Mouse (Mus musculus) forebrain, postnatal 0 days (tissue): ENCODE measurements at regions not wholly inside any gene's neighbourhood (a gene's known extent, or its start where the extent isn't known, plus 50 kb on each side); places are given as distances from the start of the nearest gene placed in this dataset.
A peak's percentile ranks its signal among the peaks of the same experiment; 100 is the strongest.

ENCODE experiments used
- ATAC-seq: fragments of 200-750 bp; cut with Nextera tagmentation; 2 replicates; pipeline ENCODE4 v1.8.0; 2017; ENCODE audit warnings: mild to moderate bottlenecking, moderate library complexity
- DNase-seq: peaks from one replicate; pipeline ENCODE4 v3.0.0-alpha.2; 2015
- H3K27ac ChIP-seq: fragments of 300-500 bp; sonication (generic); 2 replicates; pipeline ENCODE4 v1.5.1; 2014; ENCODE audit warnings: low read depth, mild to moderate bottlenecking, antibody characterized with exemption, low read length, moderate library complexity, mixed read lengths
- H3K27me3 ChIP-seq: fragments of 300-500 bp; sonication (generic); 2 replicates; pipeline ENCODE4 v1.6.1; 2014; ENCODE audit warnings: mild to moderate bottlenecking, low read length, mixed read lengths; ENCODE audit not compliant: insufficient read depth
- H3K36me3 ChIP-seq: fragments of 300-500 bp; sonication (generic); 2 replicates; pipeline ENCODE4 v1.6.1; 2014; ENCODE audit warnings: mild to moderate bottlenecking, moderate library complexity; ENCODE audit not compliant: insufficient read depth
- H3K4me1 ChIP-seq: fragments of 300-500 bp; sonication (generic); 2 replicates; pipeline ENCODE4 v1.6.1; 2014; ENCODE audit warnings: antibody characterized with exemption; ENCODE audit not compliant: insufficient read depth
- H3K4me2 ChIP-seq: fragments of 300-500 bp; sonication (generic); 2 replicates; pipeline ENCODE4 v1.6.1; 2014; ENCODE audit warnings: low read depth, mild to moderate bottlenecking, moderate library complexity
- H3K4me3 ChIP-seq: fragments of 300-500 bp; sonication (generic); 2 replicates; pipeline ENCODE4 v1.5.1; 2014; ENCODE audit warnings: low read depth, low read length, mixed read lengths
- H3K9ac ChIP-seq: fragments of 300-500 bp; sonication (generic); 2 replicates; pipeline ENCODE4 v1.6.1; 2014; ENCODE audit warnings: mild to moderate bottlenecking
- H3K9me3 ChIP-seq: fragments of 300-500 bp; sonication (generic); 2 replicates; pipeline ENCODE4 v1.6.1; 2016; ENCODE audit warnings: low read length
- CTCF ChIP-seq: sonication (generic); IDR thresholded peaks from 2 replicates; pipeline ENCODE4 v1.5.1; 2016; ENCODE audit warnings: antibody characterized with exemption, control low read depth, low read depth
- WGBS: fragments of 180-500 bp; shearing (Covaris S2); extraction: QIAGEN DNeasy Blood & Tissue Kit; methylation state at CpG from one replicate; pipeline ENCODE4 v1.1.7; 2014; 5-methylcytosine and 5-hydroxymethylcytosine counted together

DNA sequence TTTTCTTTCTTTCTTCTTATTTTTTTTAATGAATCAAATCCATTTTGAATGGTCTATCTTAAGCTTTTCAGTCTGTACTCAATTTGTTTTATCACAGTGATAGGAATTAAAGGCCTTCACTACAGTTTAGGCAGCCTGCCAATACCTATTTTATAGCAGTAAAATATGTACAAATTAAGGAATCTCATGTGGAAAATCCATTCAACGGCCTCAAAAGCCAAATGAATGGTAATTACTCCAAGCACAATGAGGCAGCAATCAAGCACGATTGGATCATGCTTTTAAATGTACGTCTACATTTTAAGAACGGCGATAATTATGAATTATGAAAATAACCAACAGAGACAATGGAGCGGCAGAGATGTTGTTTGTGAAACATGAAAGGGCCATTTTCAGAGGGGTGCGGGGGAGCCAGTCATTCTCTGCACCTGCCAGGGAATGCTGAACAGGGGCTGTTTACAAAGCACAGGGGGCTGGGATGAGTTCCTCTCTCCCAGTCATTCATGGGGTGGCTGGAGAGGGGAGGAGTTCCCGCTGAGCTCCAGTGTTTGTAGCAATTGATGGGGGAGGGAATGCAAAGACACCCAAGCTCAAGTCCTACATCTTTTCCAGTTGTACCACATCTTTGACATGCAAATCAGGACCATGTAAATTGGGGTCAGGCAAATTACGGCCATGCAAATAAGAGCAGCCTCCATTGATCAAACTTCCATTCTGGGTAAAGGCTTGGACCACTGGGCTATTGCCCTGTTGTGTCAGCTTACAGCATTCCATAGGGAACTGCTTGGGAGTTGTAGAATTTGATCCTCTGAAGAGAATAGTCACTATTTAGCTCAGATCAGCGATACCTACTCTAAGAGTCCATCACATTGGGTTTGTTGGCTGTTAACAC is 381.1 kb upstream of the Castor2 start:
- DNase-seq, result peak; percentile 70

DNA sequence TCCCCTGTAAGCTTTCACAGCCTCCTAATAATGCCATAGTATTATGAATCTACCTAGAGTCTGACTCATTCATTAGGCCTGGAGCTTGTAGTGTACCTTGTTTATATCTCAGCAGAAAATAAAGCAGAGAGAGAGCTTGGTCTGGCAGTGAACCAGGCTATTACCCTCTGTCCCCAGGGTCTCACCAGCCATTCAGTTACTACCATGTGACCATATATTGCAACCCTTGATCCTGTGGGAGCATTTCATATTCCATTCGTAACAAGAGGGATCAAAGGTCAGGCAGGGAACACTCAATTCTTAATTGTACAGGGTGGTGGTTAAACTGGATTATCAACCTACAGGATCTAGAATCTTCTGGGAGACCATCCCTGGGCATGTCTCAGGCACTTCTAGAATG is 383.7 kb upstream of the Castor2 start:
- Histone ChIP-seq H3K4me2 (no peak overlapping the region), H3K9me3 (no peaks in the 10 kb centered on the region), H3K36me3 (no peaks in the 10 kb centered on the region), H3K9ac (no peak overlapping the region), H3K27me3 (no peaks in the 10 kb centered on the region), H3K4me1 (peaks cover 7% of the 10 kb centered on the region; the same call in 1 of the 2 replicates), H3K4me3 (no peak overlapping the region), H3K27ac (no peak overlapping the region)
- TF ChIP-seq CTCF, result no peak
- 97% methylated on average over 1 of the region's 1 CpGs for WGBS
- DNase-seq, result no peak
- ATAC-seq, result no peak

More for the DNA sequence above, 381.1 kb upstream of the Castor2 start:
- H3K9me3 ChIP-seq, result no peaks in the 10 kb centered on the region
- H3K4me3 ChIP-seq, result no peak overlapping the region
- H3K4me2 ChIP-seq, result 0 out of 2 replicates have a peak overlapping the region, but pooled peaks have one; percentile 17
- no peaks in the 10 kb centered on the region for H3K36me3 ChIP-seq
- H3K4me1 ChIP-seq, result peaks cover 7% of the 10 kb centered on the region; the same call in 1 of the 2 replicates
- WGBS, result 10% methylated on average over 10 of the region's 10 CpGs
- no peaks in the 10 kb centered on the region for H3K27me3 ChIP-seq
- no peak for TF ChIP-seq CTCF
- ATAC-seq, result peak; percentile 90
- no peak overlapping the region for H3K9ac ChIP-seq
- H3K27ac ChIP-seq, result peak overlapping the region; percentile 23; the same call in 1 of the 2 replicates

DNA sequence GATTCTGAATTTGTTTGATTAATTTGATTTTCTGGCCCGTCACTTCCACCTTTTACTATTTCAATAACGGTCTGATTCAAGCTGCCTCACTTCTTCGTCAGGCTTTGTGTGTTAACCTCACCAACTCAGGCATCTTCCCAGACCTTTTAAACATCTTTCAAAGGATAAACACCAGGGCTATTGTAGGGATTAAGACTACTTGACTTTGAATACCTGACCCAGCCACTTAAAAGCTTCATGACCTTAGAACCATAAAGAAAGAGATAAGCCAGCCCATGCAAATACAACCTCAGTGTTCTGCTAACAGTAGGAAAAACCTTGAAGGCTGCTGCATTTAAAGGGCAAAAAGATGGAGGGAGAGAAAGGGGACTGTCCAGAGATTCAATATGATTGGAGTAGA is 386.9 kb upstream of the Castor2 start:
- Histone ChIP-seq H3K4me3 (no peak overlapping the region), H3K9ac (no peak overlapping the region), H3K27me3 (no peaks in the 10 kb centered on the region), H3K27ac (no peak overlapping the region), H3K36me3 (no peaks in the 10 kb centered on the region), H3K9me3 (no peaks in the 10 kb centered on the region), H3K4me1 (no peaks in the 10 kb centered on the region), H3K4me2 (no peak overlapping the region)
- DNase-seq (no peak), ATAC-seq (no peak)
- TF ChIP-seq CTCF, result no peak
- WGBS, result 65% methylated on average over 3 of the region's 3 CpGs

DNA sequence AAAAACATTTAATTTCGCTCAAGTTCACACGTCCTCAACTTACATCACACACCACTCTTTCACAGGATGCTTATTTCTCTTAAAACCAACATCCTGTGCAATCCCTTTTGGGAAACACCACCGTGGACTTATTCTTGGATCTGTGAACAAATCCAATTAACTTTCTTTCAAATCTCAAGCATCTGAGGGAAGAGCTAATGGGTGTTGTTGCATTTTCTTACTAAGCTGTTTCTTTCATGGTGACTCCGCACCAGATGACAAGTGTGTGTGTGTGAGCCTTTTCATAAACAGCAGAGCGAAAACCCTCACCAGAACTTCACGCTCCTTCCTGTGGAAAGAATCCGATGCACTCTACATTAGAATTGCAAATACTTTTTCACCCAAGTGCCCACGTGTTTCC is 390.6 kb upstream of the Castor2 start:
- ATAC-seq (no peak), DNase-seq (peak; percentile 63)
- WGBS, result 22% methylated on average over 8 of the region's 8 CpGs
- Histone ChIP-seq H3K27me3 (no peaks in the 10 kb centered on the region), H3K9ac (no peak overlapping the region), H3K9me3 (no peaks in the 10 kb centered on the region), H3K4me2 (no peak overlapping the region), H3K4me1 (no peaks in the 10 kb centered on the region), H3K4me3 (no peak overlapping the region), H3K27ac (no peak overlapping the region), H3K36me3 (no peaks in the 10 kb centered on the region)
- TF ChIP-seq CTCF, result no peak

GRCm38 (mm10) chr5:133686206-133686605 is 413.3 kb upstream of the Castor2 start:
- no peak overlapping the region for H3K4me3 ChIP-seq
- no peak overlapping the region for H3K9ac ChIP-seq
- no peak overlapping the region for H3K27ac ChIP-seq
- no peaks in the 10 kb centered on the region for H3K4me1 ChIP-seq
- H3K27me3 ChIP-seq, result no peaks in the 10 kb centered on the region
- H3K4me2 ChIP-seq, result no peak overlapping the region
- no peaks in the 10 kb centered on the region for H3K36me3 ChIP-seq
- DNase-seq (no peak), ATAC-seq (no peak)
- no peak for TF ChIP-seq CTCF
- H3K9me3 ChIP-seq, result no peaks in the 10 kb centered on the region
- 53% methylated on average over 2 of the region's 2 CpGs for WGBS

GRCm38 (mm10) chr5:133683021-133683420 is 416.5 kb upstream of the Castor2 start:
- DNase-seq (no peak), ATAC-seq (no peak)
- H3K4me2 ChIP-seq, result no peak overlapping the region
- H3K9me3 ChIP-seq, result no peaks in the 10 kb centered on the region
- H3K4me1 ChIP-seq, result no peaks in the 10 kb centered on the region
- no peaks in the 10 kb centered on the region for H3K27me3 ChIP-seq
- no peak overlapping the region for H3K9ac ChIP-seq
- no peaks in the 10 kb centered on the region for H3K36me3 ChIP-seq
- WGBS, result 57% methylated on average over 10 of the region's 10 CpGs
- H3K27ac ChIP-seq, result no peak overlapping the region
- no peak for TF ChIP-seq CTCF
- no peak overlapping the region for H3K4me3 ChIP-seq

- H3K9ac ChIP-seq, result no peak overlapping the region
- peak; percentile 73 for DNase-seq
- no peak overlapping the region for H3K4me3 ChIP-seq
- peaks cover 2% of the 10 kb centered on the region for H3K4me1 ChIP-seq
- no peaks in the 10 kb centered on the region for H3K27me3 ChIP-seq
- ATAC-seq, result peak; percentile 82
- no peaks in the 10 kb centered on the region for H3K9me3 ChIP-seq
- WGBS, result 26% methylated on average over 15 of the region's 15 CpGs
- TF ChIP-seq CTCF, result no peak
- no peak overlapping the region for H3K4me2 ChIP-seq
- peak overlapping the region; percentile 50 for H3K27ac ChIP-seq
- H3K36me3 ChIP-seq, result no peaks in the 10 kb centered on the region
These were observed 422.6 kb upstream of the Castor2 start for GRCm38 (mm10) chr5:133676791-133677450.
